Mouse (Mus musculus) 416B (cell line): ENCODE measurements at regions not wholly inside any gene's neighbourhood (a gene's known extent, or its start where the extent isn't known, plus 50 kb on each side); places are given as distances from the start of the nearest gene placed in this dataset.

Source experiments
- DNase-seq: peaks from one replicate; pipeline ENCODE4 v3.0.0; 2011; ENCODE audit warnings: low read depth

DNA sequence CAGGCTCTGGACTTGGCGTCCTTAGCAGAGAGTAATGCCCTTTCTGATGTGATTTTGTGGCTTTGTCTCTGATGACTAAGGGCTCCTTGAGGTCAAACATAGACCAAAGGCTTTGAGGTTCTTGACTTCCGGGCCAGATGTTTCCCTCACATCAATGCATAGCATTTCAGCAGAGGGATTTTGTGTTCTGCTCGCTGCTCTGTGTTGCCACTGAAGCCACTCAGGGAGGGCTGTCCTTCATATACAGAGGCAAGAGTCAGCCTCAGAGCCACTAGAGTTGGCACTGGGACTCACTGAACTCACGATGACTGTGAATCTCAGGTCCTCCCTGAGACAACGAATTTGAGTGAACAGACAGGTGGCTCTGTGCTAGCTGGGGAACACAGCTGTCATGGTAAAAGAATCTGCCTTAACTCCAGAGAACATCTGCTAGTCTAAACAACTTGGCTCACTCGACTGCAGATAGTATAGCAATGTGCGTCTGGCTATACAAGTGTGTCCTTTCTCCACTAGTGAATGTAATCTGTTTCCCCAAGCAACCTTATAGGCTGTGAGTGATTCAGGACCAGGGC lies 74.3 kb downstream of the Gp2 start:
- DNase-seq, result peak; percentile 78

DNA sequence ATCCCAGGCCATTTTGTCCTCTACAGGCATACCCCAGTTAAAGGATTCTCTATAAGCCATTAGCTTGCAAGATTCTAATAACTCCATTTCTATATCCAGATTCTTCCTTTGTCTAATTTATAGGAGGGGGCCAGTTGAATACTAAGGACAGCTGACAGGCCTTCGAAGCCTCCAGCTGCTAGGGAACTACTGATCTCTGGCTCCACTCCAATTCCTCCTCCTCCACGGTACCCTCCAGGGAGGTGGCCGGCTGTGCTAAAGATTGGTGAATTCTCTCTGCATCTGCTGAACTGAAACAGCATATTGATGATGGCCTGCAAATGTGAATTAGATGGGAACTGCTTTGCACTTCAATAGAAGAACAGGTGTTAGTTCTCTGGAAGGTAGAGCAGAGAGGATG lies 79.2 kb downstream of the Gp2 start:
- no peak for DNase-seq

DNA sequence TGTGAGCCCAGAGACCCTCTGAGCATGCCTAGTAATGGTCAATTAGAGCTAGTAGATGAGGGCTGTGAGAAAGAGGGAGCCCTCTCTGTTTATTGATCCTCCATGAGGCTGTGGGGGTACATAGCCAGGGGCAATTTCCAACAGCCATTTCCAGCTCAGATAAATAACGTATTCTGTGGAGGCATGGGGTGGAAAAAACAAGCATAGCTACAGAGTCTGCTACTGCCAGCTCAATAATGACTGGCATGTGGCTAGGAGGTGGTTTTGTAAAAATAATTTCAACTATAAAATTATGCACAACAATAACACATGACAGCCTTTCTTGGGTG lies 94.9 kb downstream of the Gp2 start:
- DNase-seq, result no peak

DNA sequence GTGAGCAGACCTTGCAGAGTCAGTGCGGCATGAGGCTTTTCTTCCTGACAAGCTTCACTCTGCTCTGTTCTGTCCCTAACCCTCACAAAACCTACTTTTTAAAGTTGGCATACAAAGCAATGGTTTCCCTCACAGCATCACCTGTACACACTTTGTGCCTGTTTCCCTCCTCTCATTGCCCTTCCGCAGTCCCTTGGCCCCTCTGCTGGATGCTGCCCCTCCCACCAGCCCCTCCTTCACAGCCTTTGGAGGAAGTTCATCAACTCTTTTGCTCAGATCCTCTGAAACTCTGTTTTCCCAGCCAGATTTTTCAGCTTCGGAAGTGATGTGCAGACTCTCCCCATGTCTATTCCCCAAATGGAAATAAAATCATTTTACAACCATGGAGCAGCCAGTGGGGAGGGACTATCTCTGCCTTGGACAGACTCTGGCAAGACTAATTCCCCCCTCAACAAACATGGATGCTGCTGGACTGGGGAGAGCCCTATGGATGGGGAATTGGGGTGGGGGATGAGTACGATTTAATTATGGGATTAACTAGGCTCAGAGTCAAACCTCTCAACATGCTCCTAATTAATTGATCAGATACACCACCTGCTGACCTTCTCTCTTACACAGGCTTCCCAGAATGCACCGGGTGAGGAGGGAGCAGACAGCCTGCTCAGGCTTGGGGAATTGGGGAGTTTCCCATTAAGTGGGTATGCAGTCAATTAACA lies 95.4 kb downstream of the Gp2 start:
- no peak for DNase-seq

DNA sequence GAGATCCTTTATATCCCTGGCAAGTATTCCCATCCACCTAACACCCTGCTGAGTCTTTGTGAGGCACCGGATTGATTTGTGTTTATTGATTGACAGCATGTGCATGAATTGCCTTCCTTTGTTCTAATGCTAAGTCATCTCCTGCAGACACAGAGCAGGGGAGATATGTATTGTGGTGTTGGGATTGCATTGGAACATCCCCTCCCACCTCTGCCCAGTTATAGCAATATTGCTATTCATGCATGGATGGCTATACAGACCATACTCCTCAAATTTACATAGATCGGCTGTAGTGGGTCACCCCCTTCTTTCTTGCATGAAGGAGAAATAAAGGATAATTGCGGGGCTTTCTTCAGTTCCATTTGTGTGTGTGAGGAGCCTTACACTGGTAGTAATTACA lies 101.7 kb downstream of the Gp2 start:
- no peak for DNase-seq

DNA sequence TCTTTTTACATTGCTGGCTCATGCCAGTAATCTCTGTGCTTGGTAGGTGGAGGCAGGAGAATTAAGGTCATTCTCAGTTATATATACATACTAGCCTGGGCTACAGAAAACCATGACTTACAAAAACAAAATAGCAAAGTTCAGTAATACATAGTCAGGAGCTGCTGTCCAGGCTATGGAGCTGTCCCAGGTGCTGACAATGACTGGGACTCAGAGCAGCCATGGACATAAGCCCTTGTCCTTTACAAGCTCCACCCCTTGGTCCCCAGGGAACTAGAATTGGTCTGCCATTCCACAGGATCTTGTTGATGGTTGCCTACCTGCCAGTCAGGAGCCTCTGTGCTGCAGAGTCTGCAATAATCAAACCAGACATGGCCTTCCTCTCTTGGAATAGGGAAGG lies 102.8 kb downstream of the Gp2 start:
- peak; percentile 22 for DNase-seq

DNA sequence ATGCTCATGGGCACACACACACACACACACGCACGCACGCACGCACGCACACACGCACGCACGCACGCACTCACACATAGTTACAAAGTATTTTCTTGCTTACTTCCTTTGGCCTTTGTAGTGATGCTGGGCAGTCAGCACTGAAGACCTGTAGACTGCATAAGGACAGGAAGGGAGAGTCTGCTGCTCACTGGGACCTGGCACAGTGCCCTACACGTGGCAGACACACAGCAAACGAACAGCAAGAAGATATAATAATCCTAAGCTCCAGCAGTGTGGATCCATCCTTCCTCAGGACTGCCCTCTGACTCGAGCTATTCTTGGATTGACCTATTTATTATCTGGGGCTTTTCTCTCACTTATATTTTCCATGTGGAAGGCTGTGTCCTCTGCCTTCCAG lies 106.5 kb downstream of the Gp2 start:
- DNase-seq, result no peak

DNA sequence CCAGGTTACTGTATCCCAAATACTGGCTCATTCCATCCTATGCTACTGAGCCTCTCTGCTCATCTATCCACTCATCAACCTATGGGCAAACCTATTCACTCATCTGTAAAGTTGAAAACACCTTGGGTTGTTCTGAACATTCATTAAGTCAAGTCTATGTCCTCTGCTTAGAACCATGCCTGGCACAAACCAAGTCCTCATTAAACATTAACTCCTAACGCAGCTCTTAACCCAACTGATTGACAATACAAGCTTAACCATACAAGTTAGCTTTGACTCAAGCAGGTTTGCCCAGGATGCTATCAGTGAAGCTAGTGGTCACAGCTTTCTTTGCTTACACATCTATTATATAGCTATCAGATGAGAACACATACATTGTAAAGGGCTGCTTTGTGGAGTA lies 108.4 kb downstream of the Gp2 start:
- no peak for DNase-seq

DNA sequence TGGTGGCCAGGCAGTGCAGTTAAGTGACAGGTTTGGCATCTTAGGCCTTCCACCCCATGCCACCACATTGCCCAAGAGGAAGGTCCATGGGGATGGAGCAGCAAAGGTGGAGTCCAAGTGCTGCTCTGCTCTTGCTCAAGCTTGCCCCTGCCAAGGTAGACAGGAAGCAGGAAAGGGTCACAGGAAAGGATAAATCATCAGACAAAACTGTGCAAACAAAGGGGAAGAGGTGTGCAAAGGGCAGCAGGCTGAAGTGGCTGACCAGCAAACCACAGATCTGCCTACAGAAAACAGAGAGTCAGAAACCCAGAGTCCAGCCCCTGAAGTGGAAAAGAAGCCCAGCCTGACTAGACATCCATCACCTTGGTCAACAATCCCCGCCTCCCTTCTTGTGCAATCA lies 115.7 kb downstream of the Gp2 start:
- DNase-seq, result peak; percentile 54

DNA sequence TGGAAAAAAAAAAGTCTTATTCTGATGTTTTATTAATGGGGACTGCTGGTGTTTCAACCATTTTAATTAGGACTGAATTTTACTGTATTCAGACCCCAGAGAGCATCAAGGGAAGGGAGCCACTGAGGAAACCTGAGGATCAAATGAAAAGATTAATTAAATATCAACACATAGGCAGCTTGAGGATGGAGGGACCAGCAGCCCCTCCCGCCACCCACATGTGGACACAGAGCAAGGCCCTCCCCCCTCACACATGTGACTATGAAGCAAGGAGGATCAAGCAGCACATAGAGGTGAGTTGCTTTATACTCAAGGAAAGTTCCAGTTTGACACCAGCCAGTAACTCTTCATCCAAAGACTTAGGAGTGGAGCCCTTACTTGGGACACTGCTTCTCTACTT lies 126.0 kb downstream of the Gp2 start:
- no peak for DNase-seq

DNA sequence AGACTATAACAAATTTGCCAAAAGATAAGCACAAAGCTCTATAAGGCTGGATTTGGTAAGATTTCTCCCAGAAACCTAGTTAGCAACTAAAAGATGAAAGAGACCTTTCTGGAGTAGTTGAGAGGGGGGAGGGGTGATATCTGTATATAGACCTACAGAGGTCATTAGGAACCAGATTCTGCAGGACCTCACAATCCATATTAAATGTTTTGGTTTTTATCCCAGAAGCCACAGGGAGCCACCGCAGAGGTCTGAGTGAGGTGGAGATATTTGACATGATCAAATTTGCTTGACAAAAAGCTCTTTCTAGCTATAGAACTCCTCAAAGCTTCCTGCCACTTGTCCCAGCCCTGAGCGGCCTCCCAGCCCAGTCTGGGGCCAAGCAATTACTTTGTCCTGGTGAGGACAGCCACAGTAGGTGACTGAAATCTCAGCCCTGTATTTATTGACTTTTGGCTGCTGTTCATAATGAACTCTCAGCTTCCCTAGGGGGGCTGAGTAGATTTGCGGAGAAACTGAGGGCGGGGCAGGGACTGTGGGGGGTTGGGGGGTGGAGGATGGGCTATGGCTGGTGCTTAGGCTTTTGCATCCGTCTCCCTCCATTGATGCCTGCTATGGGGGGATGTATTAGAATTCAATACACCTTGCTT lies 128.5 kb downstream of the Gp2 start:
- DNase-seq, result no peak

DNA sequence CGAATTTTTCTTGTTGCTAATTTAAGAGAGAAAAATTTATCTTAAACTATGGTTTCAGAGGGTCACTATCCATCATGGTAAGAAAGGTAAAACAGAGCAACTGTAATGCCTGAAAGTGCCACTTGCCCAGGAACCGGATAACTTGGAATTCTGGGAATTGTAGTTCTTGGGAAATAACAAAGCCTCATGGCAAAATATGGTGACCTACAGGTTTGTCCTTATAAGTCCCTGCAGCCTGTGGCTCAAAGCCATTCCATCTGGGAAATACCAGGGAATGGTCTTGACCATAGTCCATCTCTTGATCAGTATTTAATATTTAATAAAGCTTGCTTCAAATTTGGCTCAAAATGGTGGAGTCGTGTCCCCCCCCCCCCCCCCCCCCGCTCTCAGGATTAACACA lies 111.9 kb upstream of the Gpr139 start:
- DNase-seq, result no peak

DNA sequence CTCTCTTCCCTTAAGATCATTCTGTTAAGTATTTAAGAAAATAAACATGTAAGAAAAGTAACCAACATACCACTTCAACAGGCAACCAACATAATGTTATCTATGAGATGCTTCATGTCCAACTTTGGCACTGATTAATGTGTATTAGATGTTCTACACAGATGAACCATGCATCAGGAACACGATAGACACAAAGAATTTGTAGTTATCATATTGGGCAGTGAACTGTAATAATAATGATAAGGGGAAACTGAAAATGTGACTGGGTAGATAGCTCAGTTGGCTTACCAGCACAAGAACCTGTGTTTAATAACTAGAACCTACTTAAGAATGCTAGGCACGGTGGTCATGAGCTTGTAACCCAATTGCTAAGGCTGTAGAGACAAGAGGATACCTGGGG lies 107.0 kb upstream of the Gpr139 start:
- DNase-seq, result no peak

DNA sequence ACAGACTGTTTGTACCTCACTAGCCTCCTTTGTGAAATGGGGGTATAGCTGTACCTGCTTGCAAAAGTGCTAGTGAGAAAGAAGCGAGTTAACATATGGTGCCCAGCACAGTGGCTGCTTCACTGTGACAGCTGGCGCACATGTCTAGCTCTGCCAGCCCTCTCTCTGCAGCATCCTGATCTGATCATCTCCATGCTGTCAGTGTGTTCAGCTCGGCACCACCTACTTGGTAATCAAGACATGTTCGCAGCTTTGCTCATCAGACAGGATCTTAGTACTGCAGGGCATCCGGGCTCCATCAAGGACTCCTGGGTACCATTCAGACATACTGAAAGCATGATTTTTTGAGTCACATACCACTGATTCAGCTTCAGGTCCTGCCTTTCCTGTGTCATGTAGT lies 100.9 kb upstream of the Gpr139 start:
- no peak for DNase-seq

DNA sequence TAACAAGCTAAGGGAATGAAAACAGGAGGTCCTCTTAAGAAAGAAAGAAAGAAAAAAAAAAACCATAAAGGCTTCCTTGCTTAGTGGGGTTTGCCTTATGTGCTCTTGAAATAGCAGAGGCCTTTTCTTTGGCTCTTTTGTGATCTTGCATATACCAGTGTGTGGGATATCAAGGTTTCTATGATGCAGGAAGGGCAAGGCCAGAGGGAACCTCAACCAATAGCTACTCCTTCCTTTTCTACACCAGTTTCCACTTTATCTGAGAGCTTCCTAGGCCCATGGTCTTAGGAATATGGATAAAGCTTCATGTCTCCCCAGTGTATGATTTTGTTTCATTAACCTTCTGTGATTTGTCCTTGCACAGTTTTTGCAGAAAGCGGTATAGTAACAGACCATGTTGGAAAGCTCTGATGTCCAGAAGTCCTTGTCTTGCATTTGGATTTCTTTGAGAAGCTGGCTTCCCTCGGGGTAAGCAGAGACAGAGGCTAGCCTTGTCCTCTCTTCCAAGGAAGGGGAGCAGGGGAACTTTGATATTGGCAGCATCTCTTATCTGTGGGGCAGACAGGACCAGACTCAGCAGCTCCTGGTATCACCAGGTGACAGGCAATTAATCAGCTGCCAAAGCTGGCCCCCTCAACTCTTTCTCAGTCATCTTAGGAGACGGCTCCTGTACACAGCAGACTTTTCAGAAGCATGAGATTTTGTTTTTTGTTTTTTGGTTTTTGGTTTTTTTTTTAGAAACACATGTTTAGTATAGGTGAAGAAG lies 95.7 kb upstream of the Gpr139 start:
- DNase-seq, result no peak

DNA sequence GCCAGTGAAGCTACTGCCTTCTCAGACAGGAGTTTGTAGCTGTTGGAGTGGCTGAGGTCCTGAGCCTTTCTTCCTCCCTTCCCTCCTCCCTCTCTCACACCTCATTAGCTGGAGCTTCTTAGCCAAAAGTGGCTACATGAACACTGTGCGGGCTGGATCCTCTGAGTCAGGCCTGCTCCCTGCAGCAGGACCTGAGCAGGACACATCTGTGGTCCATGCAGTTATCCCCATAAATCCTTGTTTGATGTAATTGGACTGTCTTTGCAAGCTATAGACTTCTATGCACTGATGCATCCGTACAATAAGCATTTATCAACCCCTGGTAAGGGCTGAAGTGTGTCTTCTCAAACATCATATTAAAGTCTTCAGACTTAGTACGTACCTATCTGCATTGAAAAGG lies 88.2 kb upstream of the Gpr139 start:
- no peak for DNase-seq

DNA sequence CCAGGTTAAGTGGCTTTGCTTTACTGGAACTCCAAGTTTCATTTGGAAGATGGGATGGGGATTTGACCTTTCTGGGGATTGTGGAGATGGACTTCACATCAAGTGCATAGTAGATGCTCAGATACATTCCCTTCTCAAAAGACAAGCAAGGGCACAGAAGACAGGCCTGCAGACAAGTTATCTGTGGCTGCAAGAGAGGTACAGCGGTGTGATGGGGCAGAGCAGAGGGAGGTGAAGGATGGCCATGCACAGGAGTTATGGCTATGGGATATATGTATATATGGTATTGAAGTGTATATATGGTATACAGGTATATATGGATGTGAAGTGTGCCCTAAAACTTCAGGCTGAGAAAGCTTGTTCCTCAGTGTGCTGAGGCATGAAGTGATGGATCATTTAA lies 87.0 kb upstream of the Gpr139 start:
- no peak for DNase-seq

DNA sequence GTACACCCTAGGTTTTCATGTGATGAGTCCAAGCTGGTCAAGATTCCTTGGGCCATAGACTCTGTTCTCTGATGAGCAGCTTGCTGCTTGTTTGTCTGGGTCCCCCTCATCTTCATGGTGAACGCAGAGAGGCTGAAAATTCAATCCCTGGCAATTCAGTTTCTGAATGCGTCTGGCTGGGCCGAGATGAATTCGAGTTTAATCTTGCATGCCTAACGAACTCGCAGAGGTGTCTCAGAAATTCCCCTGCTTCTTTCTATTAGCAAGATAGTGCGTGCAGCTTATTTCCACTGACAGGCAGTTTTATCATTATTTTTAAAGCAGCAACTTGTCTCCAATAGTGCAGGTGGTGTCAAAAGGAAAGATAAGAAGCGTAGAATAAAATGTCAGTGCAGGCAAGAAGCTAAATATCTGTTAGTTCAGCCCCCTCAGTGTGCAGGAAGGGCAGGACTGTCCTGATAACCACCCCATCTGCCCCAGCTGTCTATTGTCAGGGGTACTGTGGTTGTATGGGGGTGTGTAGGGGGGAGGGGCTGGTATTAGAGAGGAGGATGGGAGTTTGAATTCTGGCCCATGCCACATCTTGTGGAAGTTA lies 86.5 kb upstream of the Gpr139 start:
- no peak for DNase-seq

DNA sequence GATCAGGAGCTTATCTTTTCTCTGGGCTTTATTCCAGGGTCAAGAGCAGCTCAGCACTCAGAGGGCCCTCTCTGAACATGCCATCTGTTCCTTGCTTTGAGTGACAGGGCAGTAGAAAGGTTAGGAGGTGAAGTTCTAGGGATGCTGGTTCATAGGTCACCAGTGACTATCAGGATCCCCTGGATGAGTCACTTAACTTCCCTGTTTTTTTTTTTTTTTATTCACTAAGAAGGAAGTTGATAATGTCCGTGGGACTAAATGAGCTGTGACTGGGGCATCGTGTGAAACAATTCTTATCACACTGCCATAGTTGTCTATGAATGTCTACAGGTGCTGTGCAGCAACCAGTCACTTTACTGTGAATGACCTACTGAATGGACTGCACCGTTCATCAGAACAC lies 73.8 kb upstream of the Gpr139 start:
- no peak for DNase-seq

DNA sequence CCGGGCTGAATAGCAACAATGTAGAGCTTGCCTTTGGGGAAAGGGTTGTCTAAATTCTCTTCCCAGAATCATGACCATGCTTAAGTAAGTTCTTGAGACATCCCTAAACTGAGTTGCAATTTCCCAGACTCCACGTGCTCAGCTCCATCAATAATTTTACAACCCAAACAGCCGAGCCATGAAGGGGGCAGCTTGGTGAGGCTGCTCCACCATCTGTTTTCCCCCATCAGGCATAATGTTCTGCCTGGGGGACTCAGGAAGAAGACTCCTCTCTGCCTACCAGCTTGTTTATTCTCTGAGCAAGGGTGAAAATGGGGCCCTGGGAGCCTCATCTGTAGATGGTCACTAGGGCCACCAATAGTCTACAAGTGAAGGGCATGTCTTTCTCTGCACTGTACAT lies 72.5 kb upstream of the Gpr139 start:
- DNase-seq, result no peak

DNA sequence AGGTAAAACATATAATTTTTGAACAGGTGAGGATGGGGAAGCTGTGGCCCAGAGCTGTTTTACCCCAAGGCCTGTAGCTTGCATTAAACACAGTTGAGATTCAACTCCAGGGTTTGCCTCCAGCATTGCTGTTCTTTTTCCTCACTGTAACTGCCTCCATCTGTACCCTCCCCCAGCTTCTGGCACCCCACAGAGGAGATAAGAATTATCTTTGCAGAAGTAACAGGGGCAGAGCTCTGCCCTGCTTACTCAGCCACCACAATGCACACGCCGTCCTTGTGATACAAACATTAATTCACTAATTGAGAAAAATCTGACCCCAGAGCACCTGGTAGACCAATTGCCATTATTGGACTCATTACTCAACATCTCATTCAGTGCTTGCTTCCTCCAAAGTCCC lies 68.3 kb upstream of the Gpr139 start:
- DNase-seq, result no peak

DNA sequence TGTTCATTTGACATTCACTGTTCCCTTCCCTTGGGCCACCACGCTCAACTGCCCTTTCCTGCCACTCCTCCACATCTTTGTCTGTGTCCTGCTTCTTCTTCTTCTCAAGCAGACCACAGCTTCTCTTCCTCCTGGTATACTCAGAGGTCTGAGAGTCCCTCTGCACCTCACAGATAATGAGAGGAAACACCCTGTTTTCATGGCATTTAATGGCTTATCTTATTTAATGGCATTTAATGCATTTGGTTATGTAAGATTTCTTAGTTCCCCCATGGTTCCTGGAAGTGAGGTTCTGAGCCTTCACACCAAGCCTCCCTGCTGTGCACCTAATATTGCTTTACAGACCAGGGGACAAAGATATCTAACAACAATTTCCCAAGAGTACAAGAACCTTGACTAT lies 67.3 kb upstream of the Gpr139 start:
- no peak for DNase-seq

DNA sequence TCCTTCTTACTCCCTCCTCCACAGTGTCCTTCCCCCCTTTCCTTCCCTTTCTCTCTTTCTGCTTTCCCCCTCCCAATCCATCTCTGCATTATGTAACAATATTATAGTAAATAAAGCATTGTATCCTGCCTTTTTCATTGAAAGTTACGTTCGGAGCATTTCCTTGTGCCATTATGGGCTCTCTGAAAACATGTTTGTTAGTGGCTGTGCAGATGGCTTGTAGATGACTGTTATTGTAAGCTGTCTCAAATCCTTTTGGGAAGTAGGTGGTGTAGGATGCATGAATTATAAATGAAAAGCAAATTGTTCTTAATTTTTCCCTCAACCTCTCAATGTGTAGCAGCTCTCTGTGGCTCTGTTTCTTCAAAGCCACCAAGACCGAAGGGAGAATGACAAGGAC lies 66.0 kb upstream of the Gpr139 start:
- no peak for DNase-seq
